ENCODE assay signal across 28 mouse cellular contexts in the genomic region with DNA sequence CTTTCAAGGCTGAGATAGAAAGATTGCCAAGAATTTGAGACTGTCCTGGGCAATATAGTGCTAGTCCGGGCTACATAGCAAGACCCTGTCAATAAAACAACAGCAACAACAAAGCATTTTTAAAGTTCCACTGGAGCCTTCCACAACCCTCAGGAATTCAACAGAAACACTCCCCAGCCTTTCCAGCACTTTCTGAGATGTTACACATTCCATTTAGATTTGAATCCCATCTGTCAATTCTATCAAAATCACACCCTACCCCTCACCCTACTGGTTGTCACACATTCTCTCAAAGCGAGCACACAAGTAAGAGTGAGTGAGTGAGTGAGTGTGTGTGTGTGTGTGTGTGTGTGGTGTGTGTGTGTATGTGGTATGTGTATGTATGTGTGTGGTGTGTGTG. TPM values are rescaled to one million over a fixed set of nuclear protein-coding genes. Genes with fewer than 3 reads are reported as not detected.
A peak's percentile ranks its signal among the peaks of the same experiment; 100 is the strongest.
DNase-seq lines count a peak whose midpoint lies in the region; ATAC-seq and TF ChIP-seq lines count a peak whose summit lies in the region.
"Had no signal": no experiment of that assay in that cellular context is flagged by ENCODE, and none has a peak within 500 bp of the region (broad histone marks: within the 10 kb centered on the region; RNA-seq: fewer than 3 reads in every experiment).

No protein-coding gene starts in this region.

- no peak overlapping the region for H3K4me2 ChIP-seq in intestine, embryonic 15.5 days (replicated peaks)
- H3K4me2 ChIP-seq in intestine, postnatal 0 days (replicated peaks; ENCODE audit: low read depth) = no peak overlapping the region
- no peak overlapping the region for H3K4me2 ChIP-seq in embryonic facial prominence, embryonic 14.5 days (ENCODE audit: low read depth, low read length)
- H3K4me2 ChIP-seq: embryonic facial prominence, embryonic 15.5 days; forebrain, embryonic 13.5 days; heart, embryonic 11.5 days; hindbrain, embryonic 14.5 days had no signal

- H3K4me1 ChIP-seq in intestine, embryonic 15.5 days (replicated peaks) = peaks cover 14% of the 10 kb centered on the region
- H3K4me1 ChIP-seq in intestine, postnatal 0 days (replicated peaks; ENCODE audit: control insufficient read depth, insufficient read depth, low read length) = 0 out of 2 replicates have a peak, but pooled peaks cover 3% of the 10 kb centered on the region
- peaks cover 7% of the 10 kb centered on the region for H3K4me1 ChIP-seq in embryonic facial prominence, embryonic 14.5 days (ENCODE audit: control insufficient read depth, insufficient read depth, low read length)
- H3K4me1 ChIP-seq: forebrain, embryonic 13.5 days had no signal

- no peak overlapping the region for H3K9ac ChIP-seq in intestine, embryonic 15.5 days
- H3K9ac ChIP-seq in intestine, postnatal 0 days (ENCODE audit: low read depth, low read length) = no peak overlapping the region
- no peak overlapping the region for H3K9ac ChIP-seq in embryonic facial prominence, embryonic 14.5 days (ENCODE audit: low read depth, low read length)
- H3K9ac ChIP-seq: embryonic facial prominence, embryonic 15.5 days; forebrain, embryonic 13.5 days; hindbrain, embryonic 14.5 days had no signal

- H3K27me3 ChIP-seq in intestine, embryonic 15.5 days (replicated peaks) = no peaks in the 10 kb centered on the region
- H3K27me3 ChIP-seq in intestine, postnatal 0 days (replicated peaks; ENCODE audit: control insufficient read depth, insufficient read depth, low read length) = no peaks in the 10 kb centered on the region
- H3K27me3 ChIP-seq in embryonic facial prominence, embryonic 14.5 days (replicated peaks; ENCODE audit: control insufficient read depth, insufficient read depth, low read length) = no peaks in the 10 kb centered on the region
- H3K27me3 ChIP-seq: embryonic facial prominence, embryonic 15.5 days; forebrain, embryonic 13.5 days; Patski had no signal

- no peak for TF ChIP-seq CTCF in intestine, postnatal 0 days (IDR thresholded peaks at IDR 0.05; ENCODE audit: low read depth)

- H3K4me3 ChIP-seq in intestine, embryonic 15.5 days (replicated peaks) = no peak overlapping the region
- H3K4me3 ChIP-seq in intestine, postnatal 0 days (ENCODE audit: low read depth, low read length) = no peak overlapping the region
- no peak overlapping the region for H3K4me3 ChIP-seq in embryonic facial prominence, embryonic 14.5 days (ENCODE audit: low read depth, low read length)
- H3K4me3 ChIP-seq: embryonic facial prominence, embryonic 15.5 days; erythroblast, embryonic 14.5 days; forebrain, embryonic 10.5 days; forebrain, embryonic 13.5 days had no signal

- H3K36me3 ChIP-seq in intestine, embryonic 15.5 days = no peaks in the 10 kb centered on the region
- no peaks in the 10 kb centered on the region for H3K36me3 ChIP-seq in intestine, postnatal 0 days (ENCODE audit: control insufficient read depth, insufficient read depth)
- H3K36me3 ChIP-seq in embryonic facial prominence, embryonic 14.5 days (ENCODE audit: control insufficient read depth, insufficient read depth, low read length) = no peaks in the 10 kb centered on the region
- H3K36me3 ChIP-seq: embryonic facial prominence, embryonic 15.5 days; forebrain, embryonic 10.5 days had no signal

- peak; percentile 60 for DNase-seq in 3T3-L1 (ENCODE audit: low read depth, low spot score)
- DNase-seq in Muller cell, postnatal 12 days (ENCODE audit: inconsistent ontology term) = peak; percentile 78
- DNase-seq in embryonic facial prominence, embryonic 14.5 days (ENCODE audit: low spot score) = peak; percentile 12
- no peak for DNase-seq in B cell, adult 2 months
- DNase-seq: adrenal gland, adult 2 months; adrenal gland, postnatal 14 days; cerebellum, adult 11 months; cerebellum, adult 2 months; cerebellum, adult 9-11 months; cerebellum, postnatal 25 days; gastrocnemius, postnatal 10 days; gastrocnemius, postnatal 36 days; heart, postnatal 36 days; kidney, adult 11 months; kidney, adult 8-10 months had no signal

- ATAC-seq in intestine, embryonic 15.5 days = no peak
- no peak for ATAC-seq in intestine, postnatal 0 days
- ATAC-seq in embryonic facial prominence, embryonic 14.5 days (ENCODE audit: low read depth) = no peak
- ATAC-seq in CD4-positive, CD25-positive, alpha-beta regulatory T cell, adult 4 months = no peak
- ATAC-seq: forebrain, embryonic 13.5 days; forebrain, embryonic 16.5 days; hindbrain, postnatal 0 days; inflammation-experienced regulatory T-cells, adult 6 months; Patski had no signal

- H3K27ac ChIP-seq in intestine, embryonic 15.5 days = 0 out of 2 replicates have a peak overlapping the region, but pooled peaks have one; percentile 32
- no peak overlapping the region for H3K27ac ChIP-seq in intestine, postnatal 0 days (ENCODE audit: low read depth, low read length)
- no peak overlapping the region for H3K27ac ChIP-seq in embryonic facial prominence, embryonic 14.5 days (replicated peaks; ENCODE audit: low read depth, low read length)
- H3K27ac ChIP-seq: embryonic facial prominence, embryonic 15.5 days; forebrain, embryonic 10.5 days; forebrain, embryonic 13.5 days; hindbrain, embryonic 14.5 days; hindbrain, postnatal 0 days had no signal

- H3K9me3 ChIP-seq in intestine, embryonic 15.5 days = no peaks in the 10 kb centered on the region
- H3K9me3 ChIP-seq in intestine, postnatal 0 days (ENCODE audit: control insufficient read depth) = no peaks in the 10 kb centered on the region
- H3K9me3 ChIP-seq in embryonic facial prominence, embryonic 14.5 days (ENCODE audit: control insufficient read depth, low read length) = no peaks in the 10 kb centered on the region
- H3K9me3 ChIP-seq: embryonic facial prominence, embryonic 15.5 days; forebrain, embryonic 10.5 days; forebrain, embryonic 13.5 days had no signal

- 74% methylated on average over 2 of the region's 2 CpGs for WGBS in intestine, embryonic 15.5 days
- 81% methylated on average over 2 of the region's 2 CpGs for WGBS in intestine, postnatal 0 days
- 66% methylated on average over 2 of the region's 2 CpGs for WGBS in embryonic facial prominence, embryonic 14.5 days

RNA-seq across cellular contexts. Expression of gene Ripor1, which starts 12.6 kb away (rescaled TPM):
- 18.4 and 18.5 TPM in 2 replicates for polyA plus RNA-seq in intestine, embryonic 15.5 days (2015; fragmentation: Nextera tagmentation; extraction: Ambion mirVana)
- 10.2 and 10.3 TPM in 2 replicates for polyA plus RNA-seq in intestine, postnatal 0 days (2015; fragmentation: Nextera tagmentation; extraction: Ambion mirVana)
- polyA plus RNA-seq in embryonic facial prominence, embryonic 14.5 days (2014; fragmentation: Nextera tagmentation; extraction: Ambion mirVana) = 22.4 and 23.6 TPM in 2 replicates
- polyA plus RNA-seq in CD4-positive, CD25-positive, alpha-beta regulatory T cell, adult 4 months (2017; shearing (Covaris generic)) = 10 to 100 TPM in 1 of 2 experiments, 1 to 10 TPM in 1; 7.8 to 12.6 TPM

RNA-seq across cellular contexts. Expression of gene Atp6v0d1, which starts 26.6 kb away (rescaled TPM):
- polyA plus RNA-seq in intestine, embryonic 15.5 days (2015; fragmentation: Nextera tagmentation; extraction: Ambion mirVana) = 78.2 and 89.4 TPM in 2 replicates
- 140 and 151 TPM in 2 replicates for polyA plus RNA-seq in intestine, postnatal 0 days (2015; fragmentation: Nextera tagmentation; extraction: Ambion mirVana)
- polyA plus RNA-seq in embryonic facial prominence, embryonic 14.5 days (2014; fragmentation: Nextera tagmentation; extraction: Ambion mirVana) = 92.7 and 102 TPM in 2 replicates
- polyA plus RNA-seq in CD4-positive, CD25-positive, alpha-beta regulatory T cell, adult 4 months (2017; shearing (Covaris generic)) = 10 to 100 TPM; 33.7 to 36.8 TPM

RNA-seq across cellular contexts. Expression of gene Ctcf, which starts 43.9 kb away (rescaled TPM):
- polyA plus RNA-seq in intestine, embryonic 15.5 days (2015; fragmentation: Nextera tagmentation; extraction: Ambion mirVana) = 96.4 and 106 TPM in 2 replicates
- 42.2 and 44.7 TPM in 2 replicates for polyA plus RNA-seq in intestine, postnatal 0 days (2015; fragmentation: Nextera tagmentation; extraction: Ambion mirVana)
- 80.9 and 82.5 TPM in 2 replicates for polyA plus RNA-seq in embryonic facial prominence, embryonic 14.5 days (2014; fragmentation: Nextera tagmentation; extraction: Ambion mirVana)
- polyA plus RNA-seq in CD4-positive, CD25-positive, alpha-beta regulatory T cell, adult 4 months (2017; shearing (Covaris generic)) = 10 to 100 TPM; 53.5 to 69.1 TPM

RNA-seq across cellular contexts. Expression of gene Agrp, which starts 44.8 kb away (rescaled TPM):
- polyA plus RNA-seq in intestine, embryonic 15.5 days (2015; fragmentation: Nextera tagmentation; extraction: Ambion mirVana) = 0.57 and 0.88 TPM in 2 replicates
- polyA plus RNA-seq in intestine, postnatal 0 days (2015; fragmentation: Nextera tagmentation; extraction: Ambion mirVana) = 0.43 and 1.1 TPM in 2 replicates
- 1.7 and 1.9 TPM in 2 replicates for polyA plus RNA-seq in embryonic facial prominence, embryonic 14.5 days (2014; fragmentation: Nextera tagmentation; extraction: Ambion mirVana)
- 1 to 10 TPM in 1 of 2 experiments, under 1 TPM in 1; 0.99 to 2.3 TPM for polyA plus RNA-seq in CD4-positive, CD25-positive, alpha-beta regulatory T cell, adult 4 months (2017; shearing (Covaris generic))
- polyA plus RNA-seq: erythroblast, embryonic 14.5 days had no signal

Comparison
In these comparisons a context has a peak if more than half of its experiments do, and no peak if none do; other contexts are left out.
1. DNase-seq: peak in 3T3-L1 (single experiment), Muller cell, postnatal 12 days (single experiment) and embryonic facial prominence, embryonic 14.5 days (single experiment); none in B cell, adult 2 months (0 of 2).